Mouse (Mus musculus) telencephalon, adult 2 months (tissue): ENCODE data around the gene Rps27rt.
"Not testable (repeated sequence)": the region's sequence is repeated elsewhere in the genome, so short reads cannot be mapped to it uniquely, and the experiment has no call there.

Experiments used
- DNase-seq: peaks from one replicate; pipeline ENCODE4 v3.0.0-alpha.2; 2011; ENCODE audit warnings: low read depth, low spot score

Rps27rt gene

GRCm38 (mm10) chr9:114982689-114983360, at the start of gene Rps27rt:
Gene Rps27rt, minus strand, starts transcription at chr9:114982739.
- DNase-seq = peak; percentile 64

DNA sequence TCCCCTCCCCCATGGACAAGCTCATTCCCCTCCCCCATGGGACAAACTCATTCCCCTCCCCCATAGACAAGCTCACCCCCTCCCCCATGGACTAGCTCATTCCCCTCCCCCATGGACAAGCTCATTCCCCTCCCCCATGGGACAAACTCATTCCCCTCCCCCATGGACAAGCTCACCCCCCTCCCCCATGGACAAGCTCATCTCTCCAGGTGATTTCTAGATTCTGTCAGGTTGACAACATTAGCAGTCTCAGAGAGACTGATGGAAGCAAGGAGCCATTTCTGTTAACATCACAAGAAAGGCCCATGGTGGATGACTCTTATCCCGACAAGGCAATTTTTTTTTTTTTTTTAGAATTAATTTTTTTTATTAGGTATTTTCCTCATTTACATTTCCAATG, 48.5 kb upstream of the Rps27rt start:
- not testable (repeated sequence) for DNase-seq

GRCm38 (mm10) chr9:115030581-115030980, 48.0 kb upstream of the Rps27rt start:
- DNase-seq = no peak

GRCm38 (mm10) chr9:115029307-115029706, 46.8 kb upstream of the Rps27rt start:
- DNase-seq = no peak

DNA sequence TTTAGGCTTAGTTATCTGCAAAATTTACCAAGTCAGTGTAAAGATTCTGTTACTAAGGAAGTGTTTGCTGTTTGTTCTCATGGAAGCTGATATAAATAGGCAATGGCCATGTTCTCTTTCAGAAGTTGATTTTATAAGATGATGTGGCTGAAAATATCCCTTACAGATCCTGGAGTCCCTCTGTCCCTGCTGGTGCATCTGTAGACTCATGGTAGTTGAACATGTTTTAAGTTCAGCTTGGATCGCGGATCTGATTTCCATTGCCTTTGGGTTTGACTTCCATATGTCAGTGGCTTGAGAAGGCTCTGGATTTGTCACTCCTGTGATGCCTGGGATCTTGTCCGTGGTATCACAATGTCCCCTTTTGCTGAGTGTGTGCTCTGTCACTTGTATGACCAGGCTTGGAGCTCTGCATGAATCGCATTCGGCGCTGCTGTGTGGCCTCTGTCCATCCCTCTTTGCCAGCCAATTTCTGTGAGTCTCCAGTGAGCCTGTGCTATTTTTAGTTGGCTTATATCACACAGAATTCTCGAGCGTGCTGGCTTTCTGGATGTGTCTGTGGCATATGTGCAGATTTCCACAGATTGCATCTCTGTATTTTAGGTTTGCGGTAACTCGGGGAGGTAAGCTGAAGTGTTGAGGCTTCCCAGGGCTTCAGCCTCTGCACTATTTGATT, 41.3 kb upstream of the Rps27rt start:
- DNase-seq = peak; percentile 78

DNA sequence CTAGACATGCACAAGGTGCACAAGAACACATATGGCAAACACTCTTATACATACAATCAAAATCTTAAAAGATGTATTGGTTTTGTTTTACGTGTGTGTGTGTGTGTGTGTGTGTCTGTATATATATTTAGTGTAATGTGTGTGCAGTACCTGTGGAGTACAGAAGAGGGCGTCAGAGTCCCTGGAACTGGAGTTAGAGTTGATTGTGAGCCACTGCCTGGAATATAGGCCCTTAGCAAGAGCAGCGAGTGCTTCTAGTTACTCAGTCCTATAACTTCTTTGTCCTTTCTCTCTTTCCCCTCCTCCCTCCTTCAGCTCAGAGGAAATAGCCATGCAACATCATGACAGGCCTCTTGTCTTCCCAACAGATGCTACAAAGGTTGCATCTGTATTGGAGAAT, 40.6 kb upstream of the Rps27rt start:
- no peak for DNase-seq

- no peak for DNase-seq
These were observed 38.9 kb upstream of the Rps27rt start for GRCm38 (mm10) chr9:115021419-115021818.

- DNase-seq = no peak
These were observed 37.6 kb upstream of the Rps27rt start for GRCm38 (mm10) chr9:115020141-115020540.

DNA sequence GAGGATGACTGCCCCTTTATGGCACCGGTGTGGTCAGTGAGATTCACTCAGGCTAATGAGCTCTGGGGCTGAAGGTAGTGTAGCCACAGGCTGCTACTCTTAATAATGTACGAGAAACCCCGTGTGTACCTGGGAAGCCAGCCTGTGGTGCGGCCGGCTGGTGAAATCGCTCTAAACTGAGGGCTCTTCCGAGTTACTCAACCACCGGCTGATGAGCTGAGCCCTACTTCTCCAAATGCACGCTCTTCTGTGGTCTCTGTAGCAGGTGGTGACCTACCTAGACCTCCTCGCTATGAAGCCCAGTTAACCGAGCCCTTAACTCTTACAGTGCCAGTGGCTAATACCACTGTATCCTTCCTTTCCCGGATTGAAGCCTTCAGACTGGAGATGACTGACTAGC, 29.8 kb upstream of the Rps27rt start:
- no peak for DNase-seq

GRCm38 (mm10) chr9:115008194-115008593, 25.7 kb upstream of the Rps27rt start:
- DNase-seq = peak; percentile 72

DNA sequence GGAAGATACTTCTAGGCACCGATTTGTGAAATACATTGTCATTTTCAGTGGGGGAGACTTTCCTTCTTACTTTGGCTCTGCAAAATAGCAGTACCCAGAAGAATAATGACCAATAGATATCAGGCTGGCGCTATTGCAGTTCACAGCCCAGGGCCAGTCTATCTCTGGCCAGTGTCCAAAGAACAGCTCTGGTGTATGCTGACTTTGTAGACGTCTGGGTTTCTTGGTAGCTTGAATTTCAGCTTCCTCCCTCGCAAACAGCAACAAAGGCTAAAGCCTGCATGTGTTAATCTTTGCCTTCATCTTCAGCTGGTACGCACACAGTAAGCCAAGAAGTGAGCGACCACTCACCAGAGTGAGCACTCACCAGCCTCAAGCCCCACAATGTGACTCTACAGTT, 25.2 kb upstream of the Rps27rt start:
- DNase-seq = no peak

- DNase-seq = no peak
These were observed 22.9 kb upstream of the Rps27rt start for GRCm38 (mm10) chr9:115005446-115005845.

DNA sequence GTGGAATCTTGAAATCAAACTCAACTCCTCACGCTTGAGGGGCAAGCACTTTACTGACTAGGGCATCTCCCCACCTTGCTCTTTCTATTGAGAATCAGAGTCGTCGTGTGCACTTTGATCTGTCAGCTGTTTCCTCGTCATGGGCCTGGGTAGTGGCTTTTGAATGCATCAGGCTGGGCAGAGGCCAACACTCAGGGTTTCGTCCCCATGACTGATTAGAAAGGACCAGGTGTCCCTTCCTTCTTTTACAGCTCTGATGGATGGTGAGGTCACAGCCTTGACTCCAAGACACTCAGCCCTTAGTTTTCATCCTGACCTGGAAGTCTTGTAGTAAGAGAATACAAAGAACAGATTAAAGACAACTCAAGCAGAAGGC, 17.2 kb upstream of the Rps27rt start:
- DNase-seq = no peak

- DNase-seq = no peak
These were observed 16.7 kb upstream of the Rps27rt start for GRCm38 (mm10) chr9:114999010-114999770.

- no peak for DNase-seq
These were observed 13.9 kb upstream of the Rps27rt start for GRCm38 (mm10) chr9:114996489-114996888.

DNA sequence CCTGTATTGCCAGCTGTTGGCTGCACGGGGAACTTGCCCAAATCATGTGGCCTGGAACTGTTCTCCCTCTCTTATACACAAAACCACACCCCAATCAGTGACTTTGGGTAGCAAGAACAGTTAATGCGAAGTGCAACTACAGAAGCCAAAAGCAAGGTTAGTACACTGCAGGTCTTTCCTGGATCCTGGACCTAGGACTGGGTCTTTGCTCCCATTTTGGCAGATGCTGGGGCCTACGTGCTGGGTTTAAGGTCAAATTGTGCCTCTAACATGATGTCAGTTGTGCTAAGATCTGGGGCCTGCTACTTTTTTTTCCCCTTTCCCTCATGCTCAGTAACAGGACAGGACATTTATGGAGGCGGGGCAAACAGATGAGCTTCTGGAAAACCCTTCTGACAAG, 13.2 kb upstream of the Rps27rt start:
- no peak for DNase-seq

GRCm38 (mm10) chr9:114995250-114995649, 12.7 kb upstream of the Rps27rt start:
- no peak for DNase-seq

DNA sequence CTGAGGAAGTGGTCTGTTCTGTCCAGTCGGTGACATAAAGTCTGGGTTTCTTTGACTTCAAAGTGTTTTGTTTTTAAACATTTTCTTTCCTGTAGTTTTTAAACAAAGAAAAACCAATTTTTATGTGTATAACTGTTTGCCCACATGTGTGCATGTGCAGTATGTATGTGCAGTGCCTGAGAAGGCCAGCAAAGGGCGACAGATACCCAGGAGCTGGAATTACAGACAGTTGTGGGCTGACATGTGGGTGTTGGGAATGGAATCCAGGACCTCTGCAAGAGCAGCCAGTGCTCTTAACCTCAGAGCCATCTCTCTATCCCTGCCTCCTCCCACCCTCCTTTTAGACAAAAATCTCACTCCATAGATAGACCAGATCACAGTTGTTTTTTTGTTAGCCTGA, 10.0 kb upstream of the Rps27rt start:
- DNase-seq = no peak

DNA sequence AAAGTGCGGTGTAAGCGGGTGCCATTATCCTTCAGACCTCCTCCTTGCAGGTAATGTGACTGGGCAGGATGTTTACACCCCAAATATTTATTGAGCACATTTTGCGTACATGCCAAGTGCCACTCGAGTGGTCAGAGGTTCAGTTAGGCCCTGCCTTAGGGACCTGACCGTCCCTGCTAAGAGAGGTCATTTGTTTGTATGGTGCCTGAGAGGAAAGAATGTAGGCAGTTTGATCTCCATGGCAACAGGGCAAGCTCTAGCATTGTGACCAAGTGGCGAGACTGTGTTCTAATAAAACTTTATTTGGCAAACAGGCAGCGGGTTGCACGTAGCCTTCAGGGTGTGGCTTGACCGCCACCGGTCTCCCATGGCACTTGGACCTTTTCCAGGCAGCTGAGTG, 7.9 kb upstream of the Rps27rt start:
- no peak for DNase-seq

- DNase-seq = no peak
These were observed 6.2 kb upstream of the Rps27rt start for GRCm38 (mm10) chr9:114988610-114989327.

- DNase-seq = no peak
These were observed 5.5 kb upstream of the Rps27rt start for GRCm38 (mm10) chr9:114988029-114988428.

DNA sequence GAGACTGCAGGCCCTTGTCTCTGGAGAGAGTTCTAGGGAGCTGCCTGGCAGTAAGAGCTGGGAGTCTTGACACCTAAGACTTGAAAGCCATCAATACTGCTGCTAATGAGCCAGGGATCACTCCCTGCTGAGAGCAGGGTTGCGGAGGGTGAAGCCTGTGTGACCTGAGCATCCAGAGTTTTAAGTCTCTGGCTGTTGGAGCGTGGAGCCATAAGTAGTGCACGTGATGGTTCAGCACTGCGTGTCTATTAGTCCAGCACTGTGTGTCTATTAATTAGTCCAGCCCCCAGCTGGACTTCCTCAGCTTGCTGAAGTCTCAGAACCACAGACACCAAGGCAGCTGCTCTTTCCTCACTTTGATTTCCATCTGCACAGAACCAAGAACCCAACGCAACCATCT, 3.8 kb upstream of the Rps27rt start:
- no peak for DNase-seq
